In the genomic region with DNA sequence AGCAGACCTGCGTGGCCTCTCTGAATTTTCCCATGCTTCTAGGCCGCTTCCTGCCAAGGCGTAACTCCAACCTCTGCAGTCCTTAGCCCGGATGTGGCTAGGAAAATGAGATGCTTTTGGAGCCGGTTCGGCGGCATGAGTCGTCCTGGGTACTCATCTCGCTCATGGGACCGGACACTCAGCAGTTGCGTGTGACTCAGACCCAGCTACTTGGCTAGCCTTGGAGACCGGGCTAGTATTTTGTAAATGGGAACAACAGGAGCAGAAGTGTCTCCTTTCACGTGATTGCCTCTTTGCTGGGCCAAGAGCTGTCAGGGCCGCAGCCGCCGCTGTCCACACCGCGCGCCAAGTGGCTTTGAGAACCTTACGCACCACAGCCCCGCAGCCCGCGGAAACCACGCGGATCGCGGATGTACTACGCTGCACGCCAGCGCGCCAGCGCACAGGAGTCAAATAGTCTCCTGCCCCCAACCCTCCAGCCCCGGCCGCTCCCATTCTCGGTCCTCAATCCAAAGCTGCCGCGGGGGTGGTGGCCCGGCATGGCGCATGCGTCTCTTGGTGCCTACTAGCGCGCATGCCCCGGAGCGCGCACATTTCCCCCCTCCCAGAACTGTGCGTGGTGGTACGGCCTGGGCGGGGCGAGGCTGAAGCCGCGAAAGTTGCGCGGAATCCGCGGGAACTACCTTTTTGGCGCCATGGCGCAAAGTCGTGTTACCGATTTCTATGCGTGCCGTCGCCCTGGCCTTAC, we compare ENCODE assay signal across 8 mouse cellular contexts. TPM values are rescaled to one million over a fixed set of nuclear protein-coding genes. Genes with fewer than 3 reads are reported as not detected.
A peak's percentile ranks its signal among the peaks of the same experiment; 100 is the strongest.
DNase-seq lines count a peak whose midpoint lies in the region; ATAC-seq and TF ChIP-seq lines count a peak whose summit lies in the region.

A gene (plus strand): TSS at position 655 of the 748 bp plus-strand sequence.

- peak; percentile 97 for DNase-seq in forebrain, embryonic 14.5 days (ENCODE audit: low spot score)
- peak; percentile 91 for DNase-seq in heart, postnatal 25 days (ENCODE audit: low spot score)
- DNase-seq in layer of hippocampus, adult 18-20 months (ENCODE audit: low spot score in 2 of 2) = peak; percentile 92 to 96
- peak; percentile 93 for DNase-seq in lung, adult 2 months
- peak; percentile 90 to 92 for DNase-seq in thymus, adult 18-20 months

- intact Hi-C loops in heart, postnatal 25 days (cut with DNase I) = no loop called here

- no peaks in the 10 kb centered on the region for H3K27me3 ChIP-seq in ES-Bruce4 (ENCODE audit: control insufficient read depth, insufficient read depth, low read length, poor library complexity, severe bottlenecking)
- no peaks in the 10 kb centered on the region for H3K27me3 ChIP-seq in forebrain, embryonic 14.5 days (replicated peaks; ENCODE audit: control insufficient read depth, insufficient read depth, low read length)

- ATAC-seq in cerebellum, adult (ENCODE audit: insufficient number of reproducible peaks, low FRiP score, low TSS enrichment) = peak; percentile 88
- ATAC-seq in forebrain, embryonic 14.5 days = peak; percentile 98
- ATAC-seq in neutrophil, adult 5-6 weeks (ENCODE audit: extremely low read depth, insufficient number of reproducible peaks, low FRiP score, poor library complexity, severe bottlenecking) = peak; percentile 75

- TF ChIP-seq EP300 in ES-Bruce4 (IDR thresholded peaks at IDR 0.05; ENCODE audit: insufficient read depth, low read depth, low read length) = 0 out of 2 replicates have a peak, but pooled peaks have one; percentile 51

- WGBS in forebrain, embryonic 14.5 days = under 1% methylated on average over 60 of the region's 62 CpGs
- WGBS in lung, adult 2 months = under 1% methylated on average over 62 of the region's 62 CpGs

- peak within 1 kb of the TSS; percentile 86 for H3K27ac ChIP-seq in ES-Bruce4 (ENCODE audit: insufficient read depth, low read length)
- peak within 1 kb of the TSS; percentile 82 for H3K27ac ChIP-seq in forebrain, embryonic 14.5 days (ENCODE audit: low read depth, low read length)

- peaks cover 38% of the 10 kb centered on the region for H3K36me3 ChIP-seq in ES-Bruce4 (ENCODE audit: control insufficient read depth, insufficient read depth, low read length, poor library complexity, severe bottlenecking)
- peaks cover 27% of the 10 kb centered on the region for H3K36me3 ChIP-seq in forebrain, embryonic 14.5 days (ENCODE audit: control insufficient read depth, insufficient read depth, low read length)

- TF ChIP-seq POLR2A in ES-Bruce4 (IDR thresholded peaks at IDR 0.05; ENCODE audit: insufficient read depth, low read length) = peak; percentile 42
- TF ChIP-seq POLR2A in lung, adult 2 months (IDR thresholded peaks at IDR 0.05; ENCODE audit: borderline replicate concordance, extremely low read depth, low read depth, low read length) = peak; percentile 73; the same call in 1 of the 2 replicates

- H3K9ac ChIP-seq in ES-Bruce4 (ENCODE audit: low read depth, poor library complexity, severe bottlenecking) = peak within 1 kb of the TSS; percentile 98
- peak within 1 kb of the TSS; percentile 84 for H3K9ac ChIP-seq in forebrain, embryonic 14.5 days (ENCODE audit: low read length)

- TF ChIP-seq CTCF in ES-Bruce4 (IDR thresholded peaks at IDR 0.05; ENCODE audit: low read depth, low read length) = no peak
- TF ChIP-seq CTCF in lung, adult 2 months (IDR thresholded peaks at IDR 0.05; ENCODE audit: insufficient read depth, low read length) = no peak

- no peaks in the 10 kb centered on the region for H3K9me3 ChIP-seq in ES-Bruce4 (replicated peaks; ENCODE audit: control insufficient read depth, insufficient read depth, low read length, poor library complexity, severe bottlenecking)
- no peaks in the 10 kb centered on the region for H3K9me3 ChIP-seq in forebrain, embryonic 14.5 days (replicated peaks; ENCODE audit: control insufficient read depth, low read length)

- H3K4me2 ChIP-seq in forebrain, embryonic 14.5 days (ENCODE audit: low read length) = peak within 1 kb of the TSS; percentile 89

- H3K4me3 ChIP-seq in ES-Bruce4 (ENCODE audit: low read depth, low read length) = peak within 1 kb of the TSS; percentile 85
- H3K4me3 ChIP-seq in forebrain, embryonic 14.5 days (ENCODE audit: low read depth, low read length) = peak within 1 kb of the TSS; percentile 84
- H3K4me3 ChIP-seq in lung, adult 2 months (replicated peaks; ENCODE audit: extremely low read depth, low read depth, low read length) = peak within 1 kb of the TSS; percentile 92

- peaks cover 6% of the 10 kb centered on the region for H3K4me1 ChIP-seq in ES-Bruce4 (ENCODE audit: control insufficient read depth, insufficient read depth, low read length)
- H3K4me1 ChIP-seq in forebrain, embryonic 14.5 days (ENCODE audit: control insufficient read depth, insufficient read depth, low read length) = peaks cover 13% of the 10 kb centered on the region
- peaks cover 13% of the 10 kb centered on the region for H3K4me1 ChIP-seq in lung, adult 2 months (ENCODE audit: control insufficient read depth, insufficient read depth, low read length)

RNA-seq across cellular contexts. Expression of the gene that starts here (rescaled TPM):
- polyA plus RNA-seq in ES-Bruce4 (2011; ENCODE audit: insufficient read depth, insufficient read length, low read depth, missing spikeins) = 63.7 and 68.6 TPM in 2 replicates
- 12.8 and 13.4 TPM in 2 replicates for polyA plus RNA-seq in forebrain, embryonic 14.5 days (2014; fragmentation: Nextera tagmentation; extraction: Ambion mirVana)
- total RNA-seq in heart, postnatal 25 days (2021) = 1 to 10 TPM; 2.7 to 3.2 TPM
- 1 to 10 TPM; 1.2 to 1.8 TPM for total RNA-seq in layer of hippocampus, adult 18-20 months (2021)
- polyA plus RNA-seq in lung, adult 2 months (2012; rRNA removed) = 11.7 and 12.2 TPM in 2 replicates
- 29.8 and 30.4 TPM in 2 replicates for total RNA-seq in neutrophil, adult 5-6 weeks (2017)

Comparison
In these comparisons a context has a peak if more than half of its experiments do, and no peak if none do; other contexts are left out.
1. Peak in every context shown above with its lines: DNase-seq, ATAC-seq, H3K4me3 ChIP-seq and H3K27ac ChIP-seq.